Mouse (Mus musculus) CH12.LX (cell line): ENCODE measurements around the gene Trim60. TPM values are rescaled to one million over a fixed set of nuclear protein-coding genes. Genes with fewer than 3 reads are reported as not detected.

Experiments used
- DNase-seq: peaks from one replicate; pipeline ENCODE4 v3.0.0-alpha.2; 2013; ENCODE audit errors: extremely low read depth
- H3K27ac ChIP-seq: 2 replicates; pipeline ENCODE4 v1.5.1; 2012; ENCODE audit warnings: low read depth, mild to moderate bottlenecking, control low read depth, moderate library complexity; ENCODE audit not compliant: insufficient read depth
- H3K27me3 ChIP-seq: replicated peaks from 2 replicates; pipeline ENCODE3; 2012; ENCODE audit warnings: inconsistent platforms
- H3K36me3 ChIP-seq, 2 experiments: replicated peaks in 1 of 2; 2 replicates each; pipeline versions ENCODE3 to v1.6.1; 2012; ENCODE audit warnings: inconsistent platforms in 1 of 2, low read length in 1 of 2, mild to moderate bottlenecking in 1 of 2, mixed read lengths in 1 of 2, moderate library complexity in 1 of 2; ENCODE audit not compliant: control insufficient read depth in 1 of 2, insufficient read depth in 1 of 2
- H3K4me1 ChIP-seq, 2 experiments: 2 replicates each; pipeline ENCODE4 v1.6.1; 2012; ENCODE audit warnings: inconsistent platforms in 1 of 2, moderate library complexity in 1 of 2; ENCODE audit not compliant: insufficient read depth in 2 of 2, control insufficient read depth in 1 of 2
- H3K4me2 ChIP-seq: 2 replicates; pipeline ENCODE4 v1.6.1; 2012; ENCODE audit warnings: low read depth, mild to moderate bottlenecking, control low read depth; ENCODE audit not compliant: poor library complexity, insufficient read depth, severe bottlenecking
- H3K4me3 ChIP-seq, 3 experiments: fragments of 150-350 bp in 1 of 3; sonication (generic) in 1 of 3; replicated peaks in 1 of 3; 2 replicates each; pipeline versions ENCODE3 to v1.5.1; 2011 to 2012; ENCODE audit warnings: low read depth in 2 of 3, low read length in 2 of 3, mild to moderate bottlenecking in 2 of 3, moderate library complexity in 2 of 3, control low read depth in 1 of 3, improper control_type of control experiment in 1 of 3, inconsistent platforms in 1 of 3, mixed read lengths in 1 of 3; ENCODE audit not compliant: poor library complexity in 1 of 3
- H3K79me2 ChIP-seq: replicated peaks from 2 replicates; pipeline ENCODE4 v1.6.1; 2012; ENCODE audit warnings: mild to moderate bottlenecking, moderate library complexity; ENCODE audit not compliant: control insufficient read depth, poor library complexity, insufficient read depth, severe bottlenecking; ENCODE audit errors: extremely low read depth
- H3K9ac ChIP-seq: 2 replicates; pipeline ENCODE4 v1.6.1; 2012; ENCODE audit warnings: low read depth, mild to moderate bottlenecking, control low read depth, moderate library complexity; ENCODE audit not compliant: insufficient read depth
- H3K9me3 ChIP-seq: replicated peaks from 2 replicates; pipeline ENCODE3; 2012; ENCODE audit warnings: low read length, inconsistent platforms, mixed read lengths
- BHLHE40 ChIP-seq: IDR thresholded peaks from 2 replicates; pipeline ENCODE4 v1.6.1; 2011; ENCODE audit warnings: mild to moderate bottlenecking, low read depth, low read length, improper control_type of control experiment
- CHD2 ChIP-seq: IDR thresholded peaks from 2 replicates; pipeline ENCODE4 v1.6.1; 2011; ENCODE audit warnings: low read length, improper control_type of control experiment
- CTCF ChIP-seq, 2 experiments: IDR thresholded peaks in 1 of 2; conservative IDR thresholded peaks in 1 of 2; 2 replicates each; pipeline ENCODE4 v1.5.1; 2011 to 2012; ENCODE audit warnings: low read depth in 2 of 2, low read length in 2 of 2, improper control_type of control experiment in 1 of 2, inconsistent platforms in 1 of 2, mild to moderate bottlenecking in 1 of 2, moderate library complexity in 1 of 2
- E2F4 ChIP-seq: IDR thresholded peaks from 2 replicates; pipeline ENCODE4 v1.6.1; 2011; ENCODE audit warnings: low read depth, low read length, improper control_type of control experiment; ENCODE audit not compliant: insufficient replicate concordance
- ELF1 ChIP-seq: IDR thresholded peaks from 2 replicates; pipeline ENCODE4 v1.6.1; 2014; ENCODE audit warnings: low read depth, mild to moderate bottlenecking, inconsistent platforms, low read length, improper control_type of control experiment
- EP300 ChIP-seq: IDR thresholded peaks from 2 replicates; pipeline ENCODE4 v1.6.1; 2011; ENCODE audit warnings: low read length, improper control_type of control experiment
- GABPA ChIP-seq: IDR thresholded peaks from 2 replicates; pipeline ENCODE4 v1.6.1; 2012; ENCODE audit warnings: low read depth, low read length, improper control_type of control experiment, inconsistent platforms; ENCODE audit not compliant: insufficient replicate concordance
- HCFC1 ChIP-seq: IDR thresholded peaks from 2 replicates; pipeline ENCODE4 v1.6.1; 2012; ENCODE audit warnings: low read depth, mild to moderate bottlenecking, inconsistent platforms, low read length, improper control_type of control experiment
- IRF4 ChIP-seq: IDR thresholded peaks from 2 replicates; pipeline ENCODE4 v1.6.1; 2014; ENCODE audit warnings: low read depth, mild to moderate bottlenecking, inconsistent platforms, low read length, improper control_type of control experiment
- JUND ChIP-seq: conservative IDR thresholded peaks from 2 replicates; pipeline ENCODE4 v1.6.1; 2011; ENCODE audit warnings: low read depth, low read length, improper control_type of control experiment
- MAFK ChIP-seq: IDR thresholded peaks from 2 replicates; pipeline ENCODE4 v1.6.1; 2011; ENCODE audit warnings: low read length, improper control_type of control experiment; ENCODE audit not compliant: insufficient replicate concordance
- MXI1 ChIP-seq: IDR thresholded peaks from 2 replicates; pipeline ENCODE4 v1.6.1; 2011; ENCODE audit warnings: mild to moderate bottlenecking, low read depth, low read length, improper control_type of control experiment
- MYC ChIP-seq: IDR thresholded peaks from 2 replicates; pipeline ENCODE4 v1.6.1; 2011; ENCODE audit warnings: low read depth, mild to moderate bottlenecking, improper control_type of control experiment, low read length
- NELFE ChIP-seq: IDR thresholded peaks from 2 replicates; pipeline ENCODE4 v1.6.1; 2011; ENCODE audit warnings: low read depth, low read length, improper control_type of control experiment
- NRF1 ChIP-seq: IDR thresholded peaks from 2 replicates; pipeline ENCODE4 v1.6.1; 2014; ENCODE audit warnings: low read depth, mild to moderate bottlenecking, inconsistent platforms, low read length, improper control_type of control experiment, moderate library complexity
- PAX5 ChIP-seq: IDR thresholded peaks from 2 replicates; pipeline ENCODE4 v1.6.1; 2012; ENCODE audit warnings: low read length, inconsistent platforms, mixed read lengths
- POLR2AphosphoS2 ChIP-seq: IDR thresholded peaks from 2 replicates; pipeline ENCODE4 v1.6.1; 2011; ENCODE audit warnings: low read depth, low read length, improper control_type of control experiment
- RAD21 ChIP-seq: IDR thresholded peaks from 2 replicates; pipeline ENCODE4 v1.6.1; 2011; ENCODE audit warnings: low read depth, mild to moderate bottlenecking, low read length, improper control_type of control experiment, moderate library complexity
- RCOR1 ChIP-seq: conservative IDR thresholded peaks from 2 replicates; pipeline ENCODE4 v1.6.1; 2012; ENCODE audit warnings: low read depth, mild to moderate bottlenecking, inconsistent platforms, low read length, improper control_type of control experiment
- SIN3A ChIP-seq: IDR thresholded peaks from 2 replicates; pipeline ENCODE4 v1.6.1; 2012; ENCODE audit warnings: low read length, improper control_type of control experiment, inconsistent platforms
- SMC3 ChIP-seq: IDR thresholded peaks from 2 replicates; pipeline ENCODE4 v1.6.1; 2011; ENCODE audit warnings: low read depth, low read length, improper control_type of control experiment
- TCF12 ChIP-seq: IDR thresholded peaks from 2 replicates; pipeline ENCODE4 v1.6.1; 2014; ENCODE audit warnings: low read depth, mild to moderate bottlenecking, inconsistent platforms, low read length, improper control_type of control experiment
- UBTF ChIP-seq: IDR thresholded peaks from 2 replicates; pipeline ENCODE4 v1.6.1; 2012; ENCODE audit warnings: low read depth, mild to moderate bottlenecking, inconsistent platforms, low read length, improper control_type of control experiment, moderate library complexity
- ZC3H11A ChIP-seq: IDR thresholded peaks from 2 replicates; pipeline ENCODE4 v1.6.1; 2012; ENCODE audit warnings: low read depth, mild to moderate bottlenecking, inconsistent platforms, low read length, improper control_type of control experiment
- ZNF384 ChIP-seq: IDR thresholded peaks from 2 replicates; pipeline ENCODE4 v1.6.1; 2012; ENCODE audit warnings: low read depth, low read length, improper control_type of control experiment, inconsistent platforms
- dilution Hi-C: fragments of 300-500 bp; cut with MboI; formaldehyde crosslinking; loops from 2 replicates; pipeline ENCODE4 v1.14.3; 2020; ENCODE audit warnings: low sequenced_read_pairs; ENCODE audit not compliant: extremely low pct_unique_long_range_greater_than_20kb, extremely low pct_ligation_motif_present
- in situ Hi-C: fragments of 300-500 bp; cut with MboI; formaldehyde crosslinking; loops from 3 replicates; pipeline ENCODE4 v1.14.3; 2019; ENCODE audit warnings: low sequenced_read_pairs, low pct_ligation_motif_present, low pct_unique_long_range_greater_than_20kb, mixed read lengths
- polyA plus RNA-seq: library from polyadenylated mRNA; unstranded; fragments of >175 nt; gene quantifications from 2 replicates; pipeline ENCODE4 v1.2.1, GENCODE M21; 2012; ENCODE audit warnings: low read depth; ENCODE audit not compliant: insufficient read length
- total RNA-seq, 2 experiments: library from RNA; depleted of rRNA; stranded (reverse); fragments of 300-350 nt in 1 of 2; fragments of >200 nt in 1 of 2; gene quantifications; 2 replicates each; pipeline ENCODE4 v1.2.3; 2012 to 2014

Gene Trim60
- total and polyA plus RNA-seq, 3 experiments, result not detected

DNA sequence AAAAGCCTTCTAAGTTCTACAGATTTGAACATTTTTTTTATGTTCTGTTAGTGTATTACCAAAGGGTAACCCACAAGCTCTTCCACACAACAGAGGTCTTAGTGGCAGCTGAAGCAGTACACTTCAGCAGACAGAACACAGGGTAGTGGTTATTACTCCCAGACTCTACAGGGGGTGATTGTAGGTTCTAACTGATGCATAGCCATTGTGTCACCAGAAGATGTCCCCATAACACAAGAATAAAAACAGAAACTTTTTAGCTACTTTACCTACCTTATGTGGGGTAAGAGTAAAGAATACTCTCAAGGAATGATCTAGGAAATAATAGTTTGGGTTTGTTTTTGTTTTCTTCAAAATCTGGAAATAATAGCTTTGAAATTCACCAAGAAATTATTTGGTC lies 55.5 kb downstream of the Trim60 start:
- dilution Hi-C loops, result no loop called here
- H3K27ac ChIP-seq, result no peak overlapping the region
- H3K79me2 ChIP-seq, result no peaks in the 10 kb centered on the region
- H3K4me2 ChIP-seq, result no peak overlapping the region
- no peak for TF ChIP-seq NELFE
- TF ChIP-seq JUND, result no peak
- peak; percentile 71 for TF ChIP-seq RAD21
- no peak for TF ChIP-seq ZC3H11A
- peak; percentile 43 for TF ChIP-seq SMC3
- TF ChIP-seq CTCF (conservative IDR thresholded peaks at IDR 0.05 in 1 of 2, IDR thresholded peaks at IDR 0.05 in 1 of 2; ENCODE audit: low read depth in 2 of 2, low read length in 2 of 2), result peak in 1 of 2 experiments; percentile 67; a peak in 2 of 4 replicates
- no peaks in the 10 kb centered on the region for H3K27me3 ChIP-seq
- H3K9me3 ChIP-seq, result peaks cover 5% of the 10 kb centered on the region
- peaks cover 4 to 12% of the 10 kb centered on the region in 2 experiments; a peak in 2 of 4 replicates for H3K4me1 ChIP-seq
- no peak overlapping the region for H3K9ac ChIP-seq
- peaks cover 42 to 78% of the 10 kb centered on the region in 2 experiments for H3K36me3 ChIP-seq
- in situ Hi-C loops, result loop anchor here (25.0 kb wide), 1 partner anchor 149 kb away; no protein-coding TSS in a partner anchor
- no peak overlapping the region for H3K4me3 ChIP-seq
- DNase-seq, result no peak

DNA sequence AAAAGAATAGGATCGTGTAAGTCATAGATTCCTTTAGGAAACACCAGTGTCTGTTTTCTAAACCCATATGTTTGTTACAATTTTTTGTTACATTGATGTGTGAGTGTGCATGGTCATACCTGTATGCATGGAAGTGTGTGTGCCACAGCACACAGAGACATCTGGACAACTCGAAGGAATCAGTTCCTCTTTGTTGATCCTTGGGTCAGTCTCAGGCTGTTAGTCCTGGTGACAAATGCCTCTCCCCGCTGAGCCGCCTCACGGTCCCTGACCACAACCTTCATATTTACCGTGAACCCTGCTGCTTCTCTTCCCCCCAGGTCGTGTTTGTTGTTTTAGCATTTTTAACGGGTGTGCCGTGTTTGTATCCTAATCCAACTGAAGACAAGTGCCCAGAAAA lies 59.4 kb downstream of the Trim60 start:
- in situ Hi-C loops, result loop anchor here (25.0 kb wide), 1 partner anchor 153 kb away; no protein-coding TSS in a partner anchor
- H3K36me3 ChIP-seq, result peaks cover 36 to 72% of the 10 kb centered on the region in 2 experiments

GRCm38 (mm10) chr8:64952101-64952500 lies 66.3 kb downstream of the Trim60 start:
- H3K36me3 ChIP-seq, result peaks cover 5 to 47% of the 10 kb centered on the region in 2 experiments
- no peak for DNase-seq
- no peaks in the 10 kb centered on the region for H3K27me3 ChIP-seq
- peaks cover 2% of the 10 kb centered on the region for H3K9me3 ChIP-seq
- no peak overlapping the region for H3K9ac ChIP-seq
- H3K79me2 ChIP-seq, result no peaks in the 10 kb centered on the region
- H3K4me2 ChIP-seq, result no peak overlapping the region
- H3K4me1 ChIP-seq, result peaks cover 4 to 14% of the 10 kb centered on the region in 2 experiments; a peak in 3 of 4 replicates
- H3K4me3 ChIP-seq, result no peak overlapping the region
- H3K27ac ChIP-seq, result no peak overlapping the region
- no peak for TF ChIP-seq GABPA
- TF ChIP-seq IRF4, result no peak
- TF ChIP-seq RCOR1, result no peak
- TF ChIP-seq POLR2AphosphoS2, result no peak
- TF ChIP-seq UBTF, result no peak
- TF ChIP-seq RAD21, result no peak
- TF ChIP-seq HCFC1, result no peak
- TF ChIP-seq CHD2, result no peak
- no peak for TF ChIP-seq MAFK
- TF ChIP-seq MXI1, result no peak
- no peak for TF ChIP-seq NRF1
- TF ChIP-seq MYC, result no peak
- no peak for TF ChIP-seq ZNF384
- no peak for TF ChIP-seq ZC3H11A
- TF ChIP-seq TCF12, result no peak
- TF ChIP-seq PAX5, result no peak
- TF ChIP-seq SIN3A, result no peak
- TF ChIP-seq ELF1, result no peak
- in situ Hi-C loops, result loop anchor here (25.0 kb wide), 1 partner anchor 160 kb away; no protein-coding TSS in a partner anchor
- dilution Hi-C loops, result no loop called here

More for the DNA sequence above, 59.4 kb downstream of the Trim60 start:
- no peaks in the 10 kb centered on the region for H3K79me2 ChIP-seq
- TF ChIP-seq BHLHE40 (peak; percentile 35; the same call in 1 of the 2 replicates), IRF4 (peak; percentile 60; the same call in 1 of the 2 replicates), TCF12 (0 out of 2 replicates have a peak, but pooled peaks have one; percentile 26), E2F4 (no peak), EP300 (peak; percentile 46; the same call in 1 of the 2 replicates)
- TF ChIP-seq, all 38 proteins: peak for 4
- dilution Hi-C loops, result no loop called here
- no peaks in the 10 kb centered on the region for H3K27me3 ChIP-seq
- no peak overlapping the region for H3K4me2 ChIP-seq
- peaks cover 5% of the 10 kb centered on the region for H3K9me3 ChIP-seq
- DNase-seq, result peak; percentile 10
- H3K4me1 ChIP-seq, result peaks cover 4 to 12% of the 10 kb centered on the region in 2 experiments; a peak in 2 of 4 replicates
- no peak overlapping the region for H3K27ac ChIP-seq
- H3K9ac ChIP-seq, result no peak overlapping the region
- H3K4me3 ChIP-seq, result no peak overlapping the region
